Mouse (Mus musculus): Measurements from ENCODE around the gene Gm5868. TPM values are rescaled to one million over a fixed set of nuclear protein-coding genes. Genes with fewer than 3 reads are reported as not detected.
"Not testable (repeated sequence)": the region's sequence is repeated elsewhere in the genome, so short reads cannot be mapped to it uniquely, and the experiment has no call there.

Gene Gm5868
- polyA plus RNA-seq, 1 experiment from 2014 or later, result 0.58 TPM

DNA sequence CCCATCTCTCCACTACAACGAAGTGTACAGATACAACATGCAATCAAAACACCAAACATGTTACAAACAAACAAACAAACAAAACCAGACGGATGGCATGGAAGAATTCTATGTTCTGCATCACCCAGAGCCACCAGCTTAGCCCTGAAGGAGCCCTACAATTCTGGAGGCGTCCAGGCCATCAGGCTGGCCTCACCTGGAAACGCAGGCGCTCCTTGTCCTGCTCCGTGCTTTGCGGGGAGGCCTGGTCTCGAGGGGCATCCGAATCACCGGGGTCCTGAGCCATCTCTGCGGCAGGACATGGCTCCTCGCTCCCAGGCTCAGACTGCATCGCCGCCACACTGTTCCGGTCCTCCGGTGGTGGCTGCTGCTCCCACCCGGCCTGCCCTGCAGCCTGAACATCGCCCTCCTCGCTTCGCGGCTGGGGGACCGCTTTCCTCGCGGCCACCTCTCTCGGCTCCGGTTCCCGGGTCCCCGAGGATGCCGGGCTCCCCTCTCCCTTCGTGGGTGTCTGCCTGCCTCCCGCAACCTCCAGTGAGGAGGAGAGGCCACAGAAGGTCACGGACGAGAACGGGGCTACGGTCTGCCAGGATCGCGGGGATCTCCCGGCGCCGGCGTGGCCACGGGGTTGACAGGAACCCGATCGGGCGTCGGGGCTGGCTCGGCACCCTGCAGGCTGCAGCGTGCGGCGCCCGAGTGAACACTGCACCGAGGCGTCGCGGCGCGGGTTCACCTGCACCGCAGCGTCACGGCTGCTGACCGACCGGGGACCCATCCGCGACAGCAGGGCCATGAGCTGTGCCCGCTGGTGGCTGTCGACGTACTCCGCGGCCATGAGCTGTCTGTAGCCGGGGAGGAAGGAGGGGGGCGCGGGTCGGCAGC, 7.0 kb downstream of the Gm5868 start:
- Histone ChIP-seq H3K9ac (peak overlapping the region; percentile 23; the same call in 1 of the 2 replicates), H3K27me3 (peaks cover 43% of the 10 kb centered on the region), H3K4me2 (peak overlapping the region; percentile 89), H3K4me3 (replicated peaks) (peak overlapping the region; percentile 47)
- not testable (repeated sequence) for H3K4me1 ChIP-seq; H3K36me3 ChIP-seq; H3K27ac ChIP-seq; H3K9me3 ChIP-seq (replicated peaks)
- peak; percentile 78 for ATAC-seq (replicated peaks; ENCODE audit: low FRiP score)
- WGBS, result 4% methylated on average over 61 of the region's 73 CpGs

DNA sequence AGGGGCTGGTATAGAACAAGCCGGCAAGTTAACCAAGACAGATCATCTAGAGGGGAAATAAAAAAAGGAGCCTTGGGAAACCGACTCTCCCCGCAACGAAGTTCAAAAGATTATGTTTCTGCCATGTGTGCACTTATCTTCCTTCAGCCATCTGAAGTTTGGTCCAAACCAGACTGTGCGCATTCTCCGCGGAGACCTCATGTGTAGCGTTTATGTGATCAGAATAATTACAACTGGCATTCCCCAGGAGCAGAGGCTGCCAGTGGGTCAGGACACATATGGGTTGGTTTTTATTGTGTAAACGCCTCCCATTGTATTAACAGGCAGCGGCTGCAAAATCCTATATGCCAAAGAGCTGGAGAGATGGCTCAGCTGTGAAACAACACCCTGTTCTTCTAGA, 7.8 kb downstream of the Gm5868 start:
- not testable (repeated sequence) for H3K36me3 ChIP-seq; H3K4me2 ChIP-seq; H3K9me3 ChIP-seq (replicated peaks); H3K4me3 ChIP-seq (replicated peaks); ATAC-seq (replicated peaks; ENCODE audit: low FRiP score); H3K9ac ChIP-seq; H3K4me1 ChIP-seq; H3K27ac ChIP-seq
- 48% methylated on average over 10 of the region's 10 CpGs for WGBS
- H3K27me3 ChIP-seq, result peaks cover 43% of the 10 kb centered on the region

DNA sequence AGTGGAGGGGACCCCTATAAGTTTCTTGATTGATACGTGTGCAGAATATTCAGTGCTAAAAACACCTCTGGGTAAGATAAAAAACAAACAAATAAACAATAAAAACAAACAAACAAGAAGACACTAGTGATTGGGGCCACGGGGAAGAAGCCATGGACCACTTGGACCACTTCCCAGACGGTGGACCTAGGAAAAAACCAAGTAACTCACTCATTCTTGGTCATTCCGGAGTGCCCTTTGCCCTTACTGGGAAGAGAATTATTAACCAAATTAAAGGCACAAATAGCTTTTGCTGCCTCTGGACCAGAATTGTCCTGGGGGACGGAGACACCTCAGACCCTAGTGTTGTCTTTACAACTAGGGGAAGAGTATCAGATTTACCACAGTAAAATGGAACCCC, 21.7 kb downstream of the Gm5868 start:
- Histone ChIP-seq H3K27ac (no peak overlapping the region), H3K27me3 (no peaks in the 10 kb centered on the region), H3K9ac (no peak overlapping the region), H3K36me3 (no peaks in the 10 kb centered on the region), H3K4me3 (replicated peaks) (no peak overlapping the region), H3K4me1 (0 out of 2 replicates have a peak, but pooled peaks cover 2% of the 10 kb centered on the region), H3K9me3 (replicated peaks) (no peaks in the 10 kb centered on the region), H3K4me2 (no peak overlapping the region)
- ATAC-seq (replicated peaks; ENCODE audit: low FRiP score), result no peak
- WGBS, result 77% methylated on average over 5 of the region's 5 CpGs

DNA sequence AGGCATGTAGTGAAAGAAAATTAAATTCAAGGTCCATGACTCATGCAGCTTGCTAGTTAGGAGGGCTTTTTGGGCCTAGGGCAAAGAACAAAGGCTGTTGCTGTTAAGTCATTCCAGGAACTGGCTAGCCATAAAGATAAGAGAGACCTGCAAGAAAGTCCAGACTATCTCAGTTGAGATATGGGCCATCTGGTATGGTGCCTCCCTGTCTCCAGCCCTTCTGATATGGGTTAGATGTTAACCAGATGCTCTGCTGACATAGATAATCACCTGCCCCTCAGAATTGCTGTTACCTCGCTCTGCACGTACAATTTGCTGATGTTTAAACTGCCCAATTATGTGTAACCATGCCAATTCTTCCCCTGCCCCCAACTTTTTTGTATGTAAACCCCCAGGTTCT, 24.2 kb downstream of the Gm5868 start:
- WGBS, result 81% methylated on average over 2 of the region's 2 CpGs
- not testable (repeated sequence) for H3K9me3 ChIP-seq (replicated peaks); H3K4me2 ChIP-seq; ATAC-seq (replicated peaks; ENCODE audit: low FRiP score); H3K4me1 ChIP-seq; H3K36me3 ChIP-seq; H3K27ac ChIP-seq; H3K27me3 ChIP-seq; H3K9ac ChIP-seq; H3K4me3 ChIP-seq (replicated peaks)

DNA sequence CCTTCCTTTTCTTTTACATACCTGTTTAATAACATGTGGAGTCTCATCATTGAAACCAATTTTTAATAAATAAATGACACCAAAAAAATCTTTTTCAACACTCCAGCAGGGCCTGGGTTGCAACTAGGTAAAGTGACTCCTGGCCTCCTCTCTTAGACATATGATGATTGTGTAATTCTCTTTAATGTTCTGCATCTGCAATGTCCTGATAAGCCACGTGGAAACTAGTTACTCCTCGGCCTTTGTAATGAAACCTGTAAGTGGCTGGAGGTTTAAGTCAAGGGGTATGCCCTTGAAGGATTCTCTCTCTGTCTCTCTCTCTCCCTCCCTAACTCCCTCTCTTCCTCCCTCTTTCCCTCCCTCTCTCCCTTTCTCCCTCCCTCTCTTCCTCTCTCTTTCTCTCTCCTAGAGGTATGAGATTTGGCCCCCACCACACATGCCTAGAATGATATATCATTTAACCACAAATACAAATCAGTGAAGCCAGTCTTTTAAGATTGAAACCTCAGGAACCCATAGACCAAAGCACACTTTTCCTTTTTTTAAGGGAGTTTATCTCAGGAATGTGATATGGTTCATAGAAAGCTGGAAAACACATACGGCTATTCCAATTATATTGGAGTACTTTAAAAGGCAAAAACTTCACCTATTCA, 26.2 kb downstream of the Gm5868 start:
- Histone ChIP-seq H3K4me1 (peaks cover 11% of the 10 kb centered on the region; the same call in 1 of the 2 replicates), H3K4me2 (no peak overlapping the region), H3K36me3 (no peaks in the 10 kb centered on the region), H3K9me3 (replicated peaks) (no peaks in the 10 kb centered on the region), H3K27ac (no peak overlapping the region), H3K9ac (no peak overlapping the region), H3K27me3 (no peaks in the 10 kb centered on the region), H3K4me3 (replicated peaks) (no peak overlapping the region)
- 78% methylated on average over 3 of the region's 3 CpGs for WGBS
- ATAC-seq (replicated peaks; ENCODE audit: low FRiP score), result no peak

DNA sequence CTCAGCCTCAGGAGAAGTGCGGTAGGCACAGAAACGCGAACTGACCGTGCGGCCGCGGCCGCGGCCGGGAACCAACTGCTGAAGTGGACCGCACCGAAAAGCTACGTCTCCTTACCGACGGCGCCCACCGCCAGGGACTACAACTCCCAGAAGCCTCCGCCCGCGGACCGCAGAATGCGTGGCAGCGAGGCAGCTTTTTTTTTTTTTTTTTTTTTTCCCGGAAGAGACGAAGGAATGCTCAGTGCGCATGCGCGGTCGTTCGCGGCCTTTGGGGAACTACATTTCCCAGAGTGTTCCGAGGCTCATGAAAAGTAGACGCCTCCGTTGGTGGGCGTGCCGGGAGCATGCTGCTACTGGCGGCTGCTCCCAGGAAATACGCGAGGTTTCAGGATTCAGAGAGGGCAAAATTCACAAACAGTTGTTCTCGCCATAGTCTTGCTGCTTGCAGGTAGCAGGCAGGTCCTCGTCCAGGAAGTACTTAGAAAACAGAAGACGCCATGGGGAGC, 27.8 kb downstream of the Gm5868 start, which contains the start of gene Nfxl1:
Gene Nfxl1, minus strand, starts transcription at position 141 of the 506 bp plus-strand sequence.
- peak within 1 kb of the TSS; percentile 89 for H3K9ac ChIP-seq

DNA sequence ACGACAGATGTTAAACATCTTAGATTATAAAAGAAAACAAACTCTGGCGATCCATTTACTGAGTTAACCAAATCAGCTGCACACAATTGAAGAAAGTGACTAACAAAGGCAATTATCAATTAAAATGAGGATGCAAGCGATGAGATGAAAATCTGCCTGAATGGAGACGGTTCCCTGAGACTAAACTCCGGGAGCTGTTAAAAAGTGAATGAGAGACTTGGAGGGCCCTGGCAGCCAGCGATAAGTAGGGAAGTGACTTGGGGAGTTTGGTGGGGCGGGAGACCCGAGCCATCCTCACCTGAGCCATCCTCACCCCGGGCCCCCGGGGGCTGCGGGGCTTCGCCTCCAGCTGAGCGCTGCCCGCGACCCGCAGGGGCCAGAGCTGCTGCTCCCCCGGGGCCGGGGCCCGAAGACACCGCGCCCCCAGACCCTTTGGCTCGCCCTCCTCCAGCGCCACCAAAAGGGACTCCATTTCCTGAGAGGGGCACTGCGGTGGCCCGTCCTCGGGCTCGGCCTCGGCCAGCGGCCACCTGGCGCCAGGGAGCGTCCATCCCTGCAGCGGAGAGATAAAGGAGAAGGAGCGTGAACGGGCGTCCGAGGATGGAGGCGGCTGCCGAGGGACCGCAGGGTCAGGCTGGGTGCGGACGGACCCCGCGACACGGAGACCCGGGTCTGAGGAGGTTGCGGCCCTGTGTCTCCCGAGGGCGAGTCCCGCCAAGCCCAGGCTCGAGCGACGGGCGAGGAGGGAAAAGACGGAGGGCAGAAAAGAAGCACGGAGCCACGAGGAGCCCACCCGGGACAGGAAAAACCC, 28.4 kb downstream of the Gm5868 start:
- Histone ChIP-seq H3K4me3 (replicated peaks) (peak overlapping the region; percentile 80), H3K9me3 (replicated peaks) (no peaks in the 10 kb centered on the region), H3K27ac (peak overlapping the region; percentile 81), H3K9ac (peak overlapping the region; percentile 89), H3K4me2 (peak overlapping the region; percentile 90), H3K4me1 (peaks cover 11% of the 10 kb centered on the region; the same call in 1 of the 2 replicates), H3K27me3 (no peaks in the 10 kb centered on the region), H3K36me3 (peaks cover 16% of the 10 kb centered on the region)
- under 1% methylated on average over 57 of the region's 57 CpGs for WGBS
- ATAC-seq (replicated peaks; ENCODE audit: low FRiP score), result peak; percentile 76

More for the DNA sequence above, 27.8 kb downstream of the Gm5868 start, which contains the start of gene Nfxl1:
- peaks cover 9% of the 10 kb centered on the region for H3K36me3 ChIP-seq
- H3K4me2 ChIP-seq, result peak within 1 kb of the TSS; percentile 90
- peak within 1 kb of the TSS; percentile 80 for H3K4me3 ChIP-seq (replicated peaks)
- H3K4me1 ChIP-seq, result peaks cover 11% of the 10 kb centered on the region; the same call in 1 of the 2 replicates
- H3K9me3 ChIP-seq (replicated peaks), result no peaks in the 10 kb centered on the region
- H3K27me3 ChIP-seq, result no peaks in the 10 kb centered on the region
- peak; percentile 96 for ATAC-seq (replicated peaks; ENCODE audit: low FRiP score)
- H3K27ac ChIP-seq, result peak within 1 kb of the TSS; percentile 81
- WGBS, result under 1% methylated on average over 41 of the region's 42 CpGs

DNA sequence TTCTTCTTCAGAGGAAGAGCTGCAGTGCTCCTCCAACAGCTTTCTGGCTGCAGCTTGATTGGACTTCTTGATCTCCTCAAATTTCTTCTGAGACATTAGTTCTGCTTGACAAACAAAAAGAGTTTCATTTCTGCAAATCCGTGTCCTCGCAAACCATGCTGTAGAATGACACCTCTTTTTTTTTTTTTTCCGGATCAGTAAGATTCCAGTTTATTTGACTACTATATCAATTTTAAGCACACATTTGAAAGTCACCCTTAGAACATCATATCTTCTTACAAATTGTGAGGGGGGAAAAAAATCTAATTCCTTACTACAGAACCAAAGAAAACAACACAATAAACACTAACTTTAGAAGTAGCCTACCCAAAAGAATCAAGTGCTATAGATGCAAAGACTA, 31.1 kb downstream of the Gm5868 start:
- H3K27me3 ChIP-seq, result no peaks in the 10 kb centered on the region
- peaks cover 11% of the 10 kb centered on the region; the same call in 1 of the 2 replicates for H3K4me1 ChIP-seq
- no peak for ATAC-seq (replicated peaks; ENCODE audit: low FRiP score)
- no peak overlapping the region for H3K4me2 ChIP-seq
- H3K9ac ChIP-seq, result no peak overlapping the region
- no peaks in the 10 kb centered on the region for H3K9me3 ChIP-seq (replicated peaks)
- 74% methylated on average over 3 of the region's 3 CpGs for WGBS
- no peak overlapping the region for H3K27ac ChIP-seq
- peaks cover 34% of the 10 kb centered on the region for H3K36me3 ChIP-seq
- no peak overlapping the region for H3K4me3 ChIP-seq (replicated peaks)

DNA sequence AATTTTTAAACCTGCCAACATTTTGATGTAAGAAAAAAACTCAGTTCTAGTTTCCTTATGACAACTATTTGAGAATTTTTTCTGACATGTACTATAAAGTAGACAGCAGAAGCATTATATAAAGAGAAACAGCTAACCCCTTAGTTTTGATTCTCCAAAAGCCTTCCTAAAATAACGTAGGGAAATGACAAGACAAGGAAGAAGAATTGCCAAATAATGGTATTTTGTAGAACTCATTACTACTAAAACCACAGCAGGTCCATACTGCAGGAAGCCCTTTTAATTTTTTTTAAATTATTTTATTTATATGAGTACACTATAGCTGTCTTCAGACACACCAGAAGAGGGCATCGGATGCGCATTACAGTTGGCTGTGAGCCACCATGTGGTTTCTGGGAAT, 36.1 kb downstream of the Gm5868 start:
- Histone ChIP-seq H3K36me3 (peaks cover 49% of the 10 kb centered on the region), H3K9me3 (replicated peaks) (no peaks in the 10 kb centered on the region), H3K27me3 (no peaks in the 10 kb centered on the region), H3K4me1 (0 out of 2 replicates have a peak, but pooled peaks cover 3% of the 10 kb centered on the region), H3K27ac (no peak overlapping the region), H3K4me2 (no peak overlapping the region), H3K4me3 (replicated peaks) (no peak overlapping the region), H3K9ac (no peak overlapping the region)
- WGBS, result 94% methylated on average over 3 of the region's 3 CpGs
- no peak for ATAC-seq (replicated peaks; ENCODE audit: low FRiP score)
